Mouse (Mus musculus) forebrain, embryonic 14.5 days (tissue): ENCODE data around the gene Rps15. TPM values are rescaled to one million over a fixed set of nuclear protein-coding genes. Genes with fewer than 3 reads are reported as not detected.
A peak's percentile ranks its signal among the peaks of the same experiment; 100 is the strongest.

ENCODE experiments used
- ATAC-seq: fragments of 200-750 bp; cut with Nextera tagmentation; 2 replicates; pipeline ENCODE4 v1.8.0; 2017; ENCODE audit warnings: mild to moderate bottlenecking, moderate library complexity
- DNase-seq: peaks from one replicate; pipeline ENCODE4 v3.0.0-alpha.2; 2015; ENCODE audit warnings: low spot score
- H3K27ac ChIP-seq: fragments of 300-500 bp; sonication (generic); 2 replicates; pipeline ENCODE4 v1.5.1; 2014; ENCODE audit warnings: low read depth, mild to moderate bottlenecking, control low read depth, low read length, moderate library complexity
- H3K27me3 ChIP-seq: fragments of 300-500 bp; sonication (generic); replicated peaks from 2 replicates; pipeline ENCODE4 v1.6.1; 2014; ENCODE audit warnings: low read length, control low read depth, mixed read lengths; ENCODE audit not compliant: control insufficient read depth, insufficient read depth
- H3K36me3 ChIP-seq: fragments of 300-500 bp; sonication (generic); 2 replicates; pipeline ENCODE4 v1.6.1; 2014; ENCODE audit warnings: low read length, control low read depth; ENCODE audit not compliant: control insufficient read depth, insufficient read depth
- H3K4me1 ChIP-seq: fragments of 300-500 bp; sonication (generic); 2 replicates; pipeline ENCODE4 v1.6.1; 2014; ENCODE audit warnings: antibody characterized with exemption, low read length, control low read depth; ENCODE audit not compliant: control insufficient read depth, insufficient read depth
- H3K4me2 ChIP-seq: fragments of 300-500 bp; sonication (generic); 2 replicates; pipeline ENCODE4 v1.6.1; 2014; ENCODE audit warnings: mild to moderate bottlenecking, control low read depth, low read length
- H3K4me3 ChIP-seq: fragments of 300-500 bp; sonication (generic); 2 replicates; pipeline ENCODE4 v1.5.1; 2014; ENCODE audit warnings: low read depth, low read length, control low read depth
- H3K9ac ChIP-seq: fragments of 300-500 bp; sonication (generic); 2 replicates; pipeline ENCODE4 v1.6.1; 2014; ENCODE audit warnings: mild to moderate bottlenecking, low read length, control low read depth, moderate library complexity
- H3K9me3 ChIP-seq: fragments of 300-500 bp; sonication (generic); replicated peaks from 2 replicates; pipeline ENCODE4 v1.6.1; 2016; ENCODE audit warnings: low read length, control low read depth, mixed read lengths; ENCODE audit not compliant: control insufficient read depth
- WGBS: fragments of 180-500 bp; shearing (Covaris S2); extraction: QIAGEN DNeasy Blood & Tissue Kit; methylation state at CpG from one replicate; pipeline ENCODE4 v1.1.7; 2014; 5-methylcytosine and 5-hydroxymethylcytosine counted together
- polyA plus RNA-seq: library from polyadenylated mRNA; unstranded; fragments of >200 nt; fragmentation: Nextera tagmentation; extraction: Ambion mirVana; gene quantifications from 2 replicates; pipeline ENCODE4 v1.2.1, GENCODE M21; 2014

Rps15 gene
- polyA plus RNA-seq, 1 experiment from 2014 or later, result 922 TPM

DNA sequence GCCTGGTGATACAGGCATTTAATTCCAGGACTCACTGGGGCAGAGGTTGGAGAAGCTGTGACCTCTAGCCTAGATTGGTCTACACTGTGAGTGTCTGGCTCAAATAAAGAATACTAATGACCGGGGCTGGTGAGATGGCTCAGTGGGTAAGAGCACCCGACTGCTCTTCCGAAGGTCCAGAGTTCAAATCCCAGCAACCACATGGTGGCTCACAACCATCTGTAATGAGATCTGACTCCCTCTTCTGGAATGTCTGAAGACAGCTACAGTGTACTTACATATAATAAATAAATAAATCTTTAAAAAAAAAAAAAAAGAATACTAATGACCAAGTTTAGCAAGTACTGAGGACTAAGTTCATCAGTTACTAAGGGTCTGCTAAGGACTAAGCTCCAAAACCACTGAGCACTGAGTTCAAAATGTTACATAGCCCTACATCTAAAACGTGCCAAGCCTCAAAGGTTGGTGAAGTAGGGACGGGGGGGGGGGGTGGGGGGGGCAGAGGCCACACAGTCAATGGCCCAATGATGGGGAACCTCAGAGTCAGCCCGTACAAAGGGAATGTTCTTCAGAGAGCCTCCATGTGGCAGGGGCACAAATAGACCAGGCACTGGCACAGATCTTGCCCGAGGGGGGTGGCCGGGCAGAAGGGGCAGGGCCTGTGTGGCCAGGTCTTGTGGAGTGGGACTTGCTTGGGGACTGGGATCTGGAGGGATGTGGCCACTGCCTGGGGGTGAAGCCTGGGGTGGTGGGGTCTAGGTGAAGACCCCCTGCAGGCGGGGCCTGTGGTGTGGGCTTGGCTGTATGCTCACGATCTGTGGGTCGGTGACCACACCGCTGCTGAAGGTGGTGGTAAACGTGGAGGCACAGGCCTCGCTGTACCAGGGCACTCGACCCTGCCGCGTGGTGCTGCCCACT, 32.1 kb downstream of the Rps15 start:
- 79% methylated on average over 17 of the region's 17 CpGs for WGBS
- H3K9ac ChIP-seq, result no peak overlapping the region
- H3K27me3 ChIP-seq, result no peaks in the 10 kb centered on the region
- H3K4me1 ChIP-seq, result peaks cover 16% of the 10 kb centered on the region
- H3K4me2 ChIP-seq, result peak overlapping the region; percentile 88; the same call in 1 of the 2 replicates
- DNase-seq, result no peak
- H3K9me3 ChIP-seq, result no peaks in the 10 kb centered on the region
- no peak for ATAC-seq
- H3K27ac ChIP-seq, result no peak overlapping the region
- no peaks in the 10 kb centered on the region for H3K36me3 ChIP-seq
- H3K4me3 ChIP-seq, result no peak overlapping the region

DNA sequence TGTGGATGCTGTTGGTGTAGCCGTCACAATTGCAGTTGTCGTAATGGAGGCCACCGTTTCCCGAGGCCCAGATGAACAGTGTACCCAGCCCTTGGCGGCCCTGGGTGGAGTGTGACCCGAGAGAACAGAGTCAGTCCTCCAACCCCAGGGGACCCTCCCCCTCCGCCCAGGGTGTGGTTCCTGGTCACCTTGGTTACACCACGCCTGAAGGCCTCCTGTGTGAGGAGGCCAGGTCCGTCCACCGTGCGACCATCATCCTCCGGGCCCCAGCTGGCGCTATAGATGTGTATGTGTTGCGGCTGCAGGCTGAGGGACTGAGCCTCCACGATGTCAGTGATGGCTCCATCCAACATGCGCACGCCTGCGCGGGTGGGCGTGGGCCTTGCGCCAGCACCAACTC, 32.8 kb downstream of the Rps15 start:
- peaks cover 13% of the 10 kb centered on the region for H3K4me1 ChIP-seq
- WGBS, result 82% methylated on average over 21 of the region's 21 CpGs
- no peak for DNase-seq

DNA sequence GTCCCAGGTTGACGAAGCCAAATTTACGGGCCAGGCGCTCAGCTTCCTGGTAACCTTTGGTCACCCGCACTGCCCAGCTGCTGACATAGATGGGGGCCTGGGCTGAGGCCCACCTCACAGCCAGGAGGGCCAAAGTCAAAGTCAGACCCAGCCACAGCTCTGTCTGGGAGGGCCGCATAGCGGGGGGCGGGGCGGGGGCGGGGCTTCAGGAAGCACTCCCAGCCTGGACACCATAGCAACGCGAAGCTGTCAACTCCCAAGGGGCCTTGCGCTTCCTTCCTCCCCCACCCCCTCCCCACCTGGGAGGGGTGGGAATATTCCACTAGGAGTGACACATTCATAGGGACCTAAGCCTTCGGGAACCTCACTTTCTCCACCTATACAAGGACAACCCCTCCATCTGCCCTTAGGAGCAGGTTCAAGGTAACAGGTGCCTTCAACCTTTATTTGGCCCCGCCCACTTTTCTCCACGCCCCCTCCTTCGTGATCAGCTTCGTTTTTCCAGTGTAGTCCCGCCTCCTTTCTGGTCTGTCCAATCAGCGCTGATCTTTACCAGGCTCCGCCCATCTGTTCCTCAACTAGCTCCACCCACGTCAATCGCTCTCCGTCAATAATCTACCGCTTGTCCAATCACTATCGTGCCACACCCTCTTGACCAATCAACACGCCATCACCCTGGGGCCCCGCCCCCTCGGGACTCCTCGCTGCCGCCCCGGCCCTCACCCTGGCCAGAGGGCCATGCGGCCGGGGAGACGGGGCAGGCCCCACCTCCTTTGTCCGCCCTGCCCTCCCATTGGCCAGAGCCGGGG, 37.2 kb downstream of the Rps15 start, which contains the start of the genes Pcsk4 and Reep6:
Pcsk4 (minus strand) TSS at position 226 of the 809 bp plus-strand sequence.
Reep6 (plus strand) TSS at position 681 of the 809 bp plus-strand sequence.
- Histone ChIP-seq H3K4me3 (peak within 1 kb of the TSS; percentile 40), H3K9me3 (no peaks in the 10 kb centered on the region), H3K4me1 (peaks cover 11% of the 10 kb centered on the region), H3K4me2 (peak within 1 kb of the TSS; percentile 79), H3K9ac (peak within 1 kb of the TSS; percentile 46), H3K27me3 (peaks cover 7% of the 10 kb centered on the region; the same call in 1 of the 2 replicates), H3K36me3 (no peaks in the 10 kb centered on the region), H3K27ac (no peak within 1 kb of the TSS; the same call in 1 of the 2 replicates)
- peak; percentile 94 for ATAC-seq
- DNase-seq, result peak; percentile 97
- WGBS, result 4% methylated on average over 34 of the region's 36 CpGs

More for the DNA sequence above, 32.8 kb downstream of the Rps15 start:
- H3K9me3 ChIP-seq, result no peaks in the 10 kb centered on the region
- H3K27ac ChIP-seq, result no peak overlapping the region
- H3K36me3 ChIP-seq, result no peaks in the 10 kb centered on the region
- ATAC-seq, result no peak
- H3K27me3 ChIP-seq, result no peaks in the 10 kb centered on the region
- no peak overlapping the region for H3K9ac ChIP-seq
- H3K4me2 ChIP-seq, result no peak overlapping the region
- H3K4me3 ChIP-seq, result no peak overlapping the region

DNA sequence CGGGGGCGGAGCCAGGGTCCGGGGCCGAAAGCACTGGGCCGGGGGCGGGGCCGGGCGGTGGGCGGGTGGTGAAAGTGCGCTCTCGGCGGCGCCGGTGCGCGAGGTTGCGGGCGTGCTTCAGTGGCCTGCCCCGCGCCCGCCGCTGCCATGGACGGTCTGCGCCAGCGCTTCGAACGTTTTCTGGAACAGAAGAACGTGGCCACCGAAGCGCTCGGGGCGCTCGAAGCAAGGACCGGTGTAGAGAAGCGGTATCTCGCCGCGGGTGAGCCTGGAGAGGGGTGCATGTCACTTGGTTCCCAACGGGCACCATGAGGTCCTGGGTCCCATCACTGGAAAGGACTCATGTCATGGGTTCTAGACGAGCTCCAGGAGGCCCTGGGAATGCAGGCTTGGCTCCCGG, 37.8 kb downstream of the Rps15 start:
- peaks cover 7% of the 10 kb centered on the region; the same call in 1 of the 2 replicates for H3K27me3 ChIP-seq
- peak overlapping the region; percentile 40 for H3K4me3 ChIP-seq
- no peak overlapping the region for H3K27ac ChIP-seq
- no peak for ATAC-seq
- no peaks in the 10 kb centered on the region for H3K36me3 ChIP-seq
- H3K9me3 ChIP-seq, result no peaks in the 10 kb centered on the region
- H3K4me2 ChIP-seq, result peak overlapping the region; percentile 79
- WGBS, result 1% methylated on average over 40 of the region's 41 CpGs
- DNase-seq, result no peak
- H3K4me1 ChIP-seq, result peaks cover 11% of the 10 kb centered on the region
- peak overlapping the region; percentile 46 for H3K9ac ChIP-seq

DNA sequence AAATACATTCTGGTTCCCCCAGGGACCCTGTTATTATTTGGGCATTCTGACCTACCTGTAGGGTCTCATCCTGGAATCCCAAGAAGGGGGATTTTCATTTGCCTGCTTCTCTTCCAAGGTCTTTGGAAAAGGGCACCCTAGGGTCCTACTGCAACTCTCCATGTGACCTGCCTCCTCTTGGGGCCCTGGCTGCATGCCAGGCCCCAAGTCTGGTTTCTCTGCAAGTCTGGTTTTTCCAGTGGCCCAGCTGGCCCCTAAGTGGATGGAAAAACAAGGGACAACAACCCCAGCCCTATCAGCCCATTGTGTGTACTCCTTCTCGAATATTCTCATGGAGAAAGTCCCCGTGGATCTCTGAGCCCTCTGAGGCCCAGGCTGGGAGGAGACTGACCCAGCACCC, 38.6 kb downstream of the Rps15 start:
- Histone ChIP-seq H3K27me3 (peaks cover 7% of the 10 kb centered on the region; the same call in 1 of the 2 replicates), H3K4me2 (no peak overlapping the region), H3K36me3 (no peaks in the 10 kb centered on the region), H3K4me1 (peaks cover 11% of the 10 kb centered on the region), H3K9ac (0 out of 2 replicates have a peak overlapping the region, but pooled peaks have one; percentile 46), H3K4me3 (no peak overlapping the region), H3K27ac (no peak overlapping the region), H3K9me3 (no peaks in the 10 kb centered on the region)
- DNase-seq (no peak), ATAC-seq (no peak)
- 63% methylated on average over 2 of the region's 2 CpGs for WGBS

DNA sequence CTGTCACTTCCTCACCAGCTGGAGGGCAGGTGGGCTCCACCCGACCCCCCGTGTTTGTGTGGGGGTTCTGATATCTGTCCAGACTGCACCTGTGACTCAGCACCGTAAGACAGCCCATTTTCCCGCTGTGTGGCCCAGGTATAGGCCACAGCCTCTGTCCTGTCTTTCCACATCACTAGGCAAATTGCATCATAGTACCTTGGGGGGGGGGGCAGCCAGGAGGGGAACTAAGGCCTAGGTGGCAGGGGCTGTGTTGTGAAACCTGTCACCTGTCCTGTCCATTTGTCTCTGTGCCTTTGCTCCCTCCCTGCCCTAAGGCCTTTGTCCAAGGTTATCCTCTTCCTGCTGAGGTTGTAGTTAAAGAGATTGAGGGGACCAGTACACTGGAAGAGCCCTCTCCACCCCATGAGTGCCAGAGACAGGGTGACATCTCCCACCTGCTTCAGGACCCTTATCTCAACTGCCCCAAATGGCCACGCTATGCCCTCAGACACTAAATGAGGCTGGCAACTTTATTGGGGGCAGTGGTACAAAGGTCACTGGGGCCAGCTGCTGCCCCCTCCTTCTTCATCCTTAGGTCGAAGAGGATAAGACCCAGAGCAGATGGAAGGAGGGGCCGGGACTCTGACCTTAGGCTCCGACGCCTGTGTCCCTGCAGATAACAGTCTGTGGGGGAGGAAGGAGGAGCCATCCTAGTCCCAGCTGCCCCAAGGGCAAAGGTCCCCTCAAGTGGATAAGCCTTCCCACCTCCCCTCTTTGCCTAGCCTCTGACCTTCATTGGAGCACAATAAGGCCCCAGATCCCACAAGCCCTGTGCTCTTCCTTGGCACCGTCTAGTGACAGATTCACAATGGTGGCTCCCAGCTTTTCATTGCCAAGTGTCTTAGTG, 39.6 kb downstream of the Rps15 start:
- DNase-seq (no peak), ATAC-seq (no peak)
- H3K4me2 ChIP-seq, result no peak overlapping the region
- no peak overlapping the region for H3K27ac ChIP-seq
- no peaks in the 10 kb centered on the region for H3K9me3 ChIP-seq
- WGBS, result 83% methylated on average over 10 of the region's 10 CpGs
- no peak overlapping the region for H3K4me3 ChIP-seq
- peaks cover 11% of the 10 kb centered on the region for H3K4me1 ChIP-seq
- no peak overlapping the region for H3K9ac ChIP-seq
- no peaks in the 10 kb centered on the region for H3K36me3 ChIP-seq
- H3K27me3 ChIP-seq, result peaks cover 7% of the 10 kb centered on the region; the same call in 1 of the 2 replicates

DNA sequence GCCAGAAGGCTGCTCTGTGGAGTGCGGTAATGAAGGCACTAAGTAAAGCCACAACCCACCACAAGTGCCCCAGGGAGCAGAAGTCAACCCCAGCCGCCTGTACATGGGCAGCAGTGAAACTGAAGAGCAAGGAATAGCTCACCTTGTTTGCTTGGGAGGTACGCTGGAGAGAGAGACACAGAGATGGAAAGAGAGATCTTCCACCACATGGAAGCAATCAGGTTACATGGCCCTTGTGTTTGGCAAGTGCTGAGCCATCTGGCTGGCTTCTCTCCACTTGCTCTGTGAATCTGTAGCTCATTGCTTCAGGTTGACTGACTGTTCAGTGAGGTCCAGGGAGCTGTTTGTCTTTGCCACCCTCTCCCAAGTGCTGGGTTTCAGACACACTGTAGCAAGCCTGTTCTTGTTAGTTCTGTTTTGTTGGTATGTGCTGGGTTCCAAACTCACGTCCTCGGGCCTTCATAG, 40.3 kb downstream of the Rps15 start:
- Histone ChIP-seq H3K27me3 (peaks cover 7% of the 10 kb centered on the region; the same call in 1 of the 2 replicates), H3K27ac (no peak overlapping the region), H3K4me1 (peaks cover 11% of the 10 kb centered on the region), H3K36me3 (no peaks in the 10 kb centered on the region), H3K4me3 (no peak overlapping the region), H3K4me2 (no peak overlapping the region), H3K9ac (no peak overlapping the region), H3K9me3 (no peaks in the 10 kb centered on the region)
- no peak for ATAC-seq
- 81% methylated on average over 5 of the region's 5 CpGs for WGBS
- DNase-seq, result no peak

DNA sequence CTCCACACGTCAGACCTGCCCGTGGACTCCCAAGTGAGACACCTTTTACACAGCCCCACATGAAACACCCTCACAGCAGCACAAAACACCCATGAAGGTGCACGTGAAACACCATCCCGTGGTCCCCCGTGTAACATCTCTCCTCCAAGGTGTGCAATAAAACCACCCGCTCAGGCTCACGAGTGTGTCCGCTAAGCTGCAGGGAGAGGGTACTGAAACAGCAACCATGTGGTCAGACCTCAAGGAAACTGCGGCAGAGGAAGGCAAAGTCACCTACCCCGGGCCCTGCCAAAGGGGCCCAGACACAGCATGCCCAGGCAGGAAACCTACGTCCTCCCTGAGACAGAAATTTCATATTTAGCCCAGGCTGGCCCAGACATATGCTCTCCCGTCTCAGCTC, 44.0 kb downstream of the Rps15 start:
- no peak overlapping the region for H3K9ac ChIP-seq
- 91% methylated on average over 12 of the region's 12 CpGs for WGBS
- no peak overlapping the region for H3K27ac ChIP-seq
- H3K4me3 ChIP-seq, result no peak overlapping the region
- H3K27me3 ChIP-seq, result peaks cover 14% of the 10 kb centered on the region
- H3K9me3 ChIP-seq, result no peaks in the 10 kb centered on the region
- DNase-seq (no peak), ATAC-seq (no peak)
- H3K4me1 ChIP-seq, result no peaks in the 10 kb centered on the region
- no peak overlapping the region for H3K4me2 ChIP-seq
- no peaks in the 10 kb centered on the region for H3K36me3 ChIP-seq
